Mouse (Mus musculus) testis, adult 2 months (tissue): ENCODE results near the gene Zfp423.

Experiments
- CTCF ChIP-seq: fragments of 200-500 bp; IDR thresholded peaks from 2 replicates; pipeline ENCODE4 v1.5.1; 2012; ENCODE audit warnings: low read depth, mild to moderate bottlenecking, inconsistent platforms, low read length, moderate library complexity; ENCODE audit not compliant: control insufficient read depth, insufficient read depth, insufficient replicate concordance
- POLR2A ChIP-seq: fragments of 200-500 bp; IDR thresholded peaks from 2 replicates; pipeline ENCODE4 v1.6.1; 2012; ENCODE audit warnings: low read depth, mild to moderate bottlenecking, inconsistent platforms, low read length, moderate library complexity; ENCODE audit not compliant: control insufficient read depth

DNA sequence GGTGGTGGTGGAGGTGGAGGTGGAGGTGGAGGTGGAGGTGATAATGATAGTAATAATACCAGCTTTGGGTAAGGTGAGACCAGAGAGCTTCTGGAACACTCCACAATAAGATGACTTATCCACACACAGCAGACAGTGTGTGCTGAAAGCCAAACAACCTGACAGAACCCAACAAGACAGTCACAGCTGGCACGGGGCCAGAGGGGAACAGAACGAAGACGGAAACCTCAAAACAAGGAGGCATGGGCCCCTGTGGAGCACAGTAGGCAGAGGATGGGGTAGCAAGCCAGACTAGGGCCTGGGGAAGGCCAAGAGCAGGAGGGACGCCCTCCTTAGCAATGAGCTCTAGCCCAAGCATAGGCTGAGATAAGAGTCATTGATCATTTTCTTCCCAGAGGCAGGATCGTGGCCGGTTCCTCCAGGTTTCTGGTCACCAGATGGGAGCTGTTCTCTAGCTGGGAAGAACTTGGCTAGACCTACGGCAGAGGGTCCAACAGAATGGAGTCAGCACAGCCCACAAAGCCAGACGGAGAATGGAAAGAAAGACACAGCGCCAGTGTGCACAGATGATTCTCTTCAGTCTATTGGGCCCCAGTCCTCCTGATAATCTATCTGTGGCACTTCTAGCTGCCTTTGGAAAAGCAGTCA is 133.3 kb downstream of the Zfp423 start:
- TF ChIP-seq CTCF (no peak), POLR2A (no peak)
